Mouse (Mus musculus): Measurements from ENCODE around the gene Hsp90aa1.
"Not testable (repeated sequence)": the region's sequence is repeated elsewhere in the genome, so short reads cannot be mapped to it uniquely, and the experiment has no call there.

Gene Hsp90aa1

GRCm38 (mm10) chr12:110702556-110702955, at the start of gene Hsp90aa1:
TSS of gene Hsp90aa1 (minus strand) at chr12:110702728.
- no peak for DNase-seq (ENCODE audit: inconsistent ontology term)

DNA sequence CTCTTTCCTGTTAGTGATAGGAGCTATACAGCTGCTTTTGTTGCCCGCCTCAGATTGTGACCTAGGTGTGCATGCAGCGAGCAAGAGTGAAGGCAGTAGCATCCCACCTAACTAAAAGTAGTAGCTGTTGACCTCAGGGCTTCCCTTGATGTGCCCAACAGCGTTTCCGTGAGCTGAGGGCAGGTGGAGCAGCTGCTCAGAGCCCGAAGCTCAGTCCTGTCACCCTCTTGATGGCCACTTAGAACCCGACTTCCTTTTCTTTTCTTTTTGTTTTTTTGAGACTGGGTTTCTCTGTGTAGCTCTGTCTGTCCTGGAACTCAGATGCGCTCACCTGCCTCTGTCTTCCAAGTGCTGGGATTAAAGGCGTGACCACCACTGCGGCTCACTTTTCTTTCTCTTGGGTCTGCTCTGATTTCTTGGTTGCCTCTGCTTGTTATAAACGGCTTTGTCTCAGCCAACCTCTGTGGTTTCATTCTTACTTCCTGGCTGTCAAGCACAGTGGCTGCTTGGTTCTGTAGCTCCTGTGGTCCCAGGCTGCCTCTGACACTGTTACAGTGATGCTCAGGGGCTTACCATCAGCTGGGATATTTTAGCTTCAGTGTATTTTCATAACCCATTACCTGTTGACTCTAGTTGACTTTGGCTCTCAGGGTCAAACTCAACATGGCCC, 48.4 kb upstream of the Hsp90aa1 start:
- no peak for DNase-seq (ENCODE audit: inconsistent ontology term)

DNA sequence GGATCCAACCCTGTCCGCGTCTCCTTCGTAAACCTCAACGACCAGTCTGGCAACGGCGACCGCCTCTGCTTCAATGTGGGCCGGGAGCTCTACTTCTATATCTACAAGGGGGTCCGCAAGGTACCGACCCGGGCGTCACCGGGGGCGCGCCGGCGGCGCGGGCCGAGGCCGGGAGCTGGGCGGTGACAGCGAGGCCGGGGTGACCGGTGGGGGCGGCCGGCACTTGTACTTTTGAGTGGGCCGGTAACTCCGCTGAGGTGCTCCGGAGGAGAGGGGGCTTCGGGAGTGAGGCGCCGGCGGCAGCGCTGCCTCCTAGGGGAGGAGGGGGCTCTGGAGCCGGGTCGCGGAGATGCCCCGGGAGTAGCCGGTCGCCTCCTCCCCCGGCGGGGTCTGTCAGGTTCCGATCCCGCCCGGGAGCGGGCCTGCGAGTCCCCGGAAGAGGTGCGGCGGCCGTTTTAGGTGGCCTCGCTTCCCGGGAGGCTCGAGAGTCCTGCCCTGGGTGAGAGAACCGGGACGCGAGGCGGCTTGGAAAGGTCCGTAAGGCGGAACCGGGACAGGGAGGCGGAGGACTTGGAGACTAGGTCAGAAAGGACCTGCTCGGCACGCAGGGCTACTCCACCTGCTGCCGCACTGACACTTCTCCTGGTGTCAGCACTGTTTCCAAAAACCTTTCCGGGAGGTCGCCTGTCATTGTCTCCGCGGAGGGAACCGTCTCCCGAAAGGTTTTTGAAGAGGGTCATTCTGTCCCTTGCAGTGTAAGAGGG, 35.8 kb upstream of the Hsp90aa1 start:
- peak; percentile 36 for DNase-seq (ENCODE audit: inconsistent ontology term)

- peak; percentile 98 for DNase-seq (ENCODE audit: inconsistent ontology term)
Observed at GRCm38 (mm10) chr12:110737170-110738157, 34.9 kb upstream of the Hsp90aa1 start, which contains the start of gene Wdr20. TSS of gene Wdr20 (plus strand) at chr12:110737944.

DNA sequence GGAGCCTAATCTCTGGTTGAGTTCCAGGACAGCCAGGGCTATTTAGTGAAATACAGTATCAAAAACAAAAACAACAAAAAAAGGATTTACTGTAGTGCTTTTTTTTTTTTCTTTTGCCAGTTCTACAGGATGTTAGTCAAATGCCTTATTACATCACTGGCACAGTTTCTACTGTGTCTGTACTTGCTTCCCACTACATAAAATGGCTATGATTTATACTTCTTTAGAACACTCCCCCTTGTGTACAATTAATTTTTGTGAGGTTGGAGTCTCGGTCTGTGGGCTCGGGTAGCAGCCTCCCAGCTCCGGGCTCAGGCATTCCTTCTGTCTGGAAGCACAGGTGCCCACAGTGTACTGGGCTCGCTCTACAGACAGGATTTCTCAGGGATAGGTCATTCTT, 34.1 kb upstream of the Hsp90aa1 start:
- DNase-seq (ENCODE audit: inconsistent ontology term): no peak

DNA sequence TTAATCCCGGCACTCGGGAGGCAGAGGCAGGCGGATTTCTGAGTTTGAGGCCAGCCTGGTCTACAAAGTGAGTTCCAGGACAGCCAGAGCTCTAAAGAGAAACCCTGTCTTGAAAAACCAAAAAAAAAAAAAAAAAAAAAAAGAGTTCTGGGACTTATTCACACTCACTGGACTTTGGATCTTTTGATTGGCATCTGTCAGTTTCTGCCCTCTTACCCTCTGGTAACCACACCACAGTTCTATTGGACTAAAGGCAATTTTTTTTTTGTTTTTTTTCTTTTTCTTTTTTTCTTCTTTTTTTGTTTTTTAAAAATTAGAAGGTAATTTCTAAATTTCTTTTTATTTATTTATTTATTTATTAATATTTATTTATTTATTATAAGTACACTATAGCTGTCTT, 30.7 kb upstream of the Hsp90aa1 start:
- not testable (repeated sequence) for DNase-seq (ENCODE audit: inconsistent ontology term)

DNA sequence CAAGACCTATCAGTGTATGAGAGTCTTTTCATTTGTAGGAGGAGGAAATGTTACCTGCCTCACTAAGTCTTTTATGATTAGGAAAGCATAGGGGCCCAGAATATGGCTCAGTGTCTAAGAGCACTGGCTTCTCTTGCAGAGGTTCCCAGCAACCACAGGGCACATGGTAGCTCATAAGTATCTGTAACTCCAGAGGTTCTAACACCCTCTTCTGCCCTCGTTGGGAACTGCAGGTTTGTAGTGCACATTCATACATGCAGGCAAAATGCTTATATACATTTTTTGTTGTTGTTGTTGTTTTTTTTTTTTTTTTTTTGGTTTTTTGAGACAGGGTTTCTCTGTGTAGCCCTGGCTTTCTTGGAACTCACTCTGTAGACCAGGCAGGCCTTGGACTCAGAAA, 23.9 kb upstream of the Hsp90aa1 start:
- DNase-seq (ENCODE audit: inconsistent ontology term): no peak

DNA sequence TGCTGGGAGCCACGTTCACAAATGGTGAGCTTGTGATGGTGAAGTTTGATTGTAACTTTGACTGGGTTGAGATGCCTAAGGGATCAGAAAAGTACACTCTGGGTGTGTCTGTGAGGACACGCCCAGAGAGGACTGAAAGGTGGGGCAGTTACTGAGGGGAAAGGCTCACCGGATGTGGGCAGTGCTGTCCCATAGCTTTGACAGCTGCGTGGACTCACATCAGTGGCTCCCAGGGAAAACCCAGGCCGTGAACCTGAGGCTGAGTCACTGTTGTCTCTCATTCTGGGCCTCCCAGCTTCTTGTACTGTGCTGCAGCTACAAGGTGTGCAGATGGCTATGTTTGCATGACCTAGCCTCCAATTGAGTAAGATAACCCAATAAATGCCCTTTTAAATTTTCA, 23.0 kb upstream of the Hsp90aa1 start:
- no peak for DNase-seq (ENCODE audit: inconsistent ontology term)

DNA sequence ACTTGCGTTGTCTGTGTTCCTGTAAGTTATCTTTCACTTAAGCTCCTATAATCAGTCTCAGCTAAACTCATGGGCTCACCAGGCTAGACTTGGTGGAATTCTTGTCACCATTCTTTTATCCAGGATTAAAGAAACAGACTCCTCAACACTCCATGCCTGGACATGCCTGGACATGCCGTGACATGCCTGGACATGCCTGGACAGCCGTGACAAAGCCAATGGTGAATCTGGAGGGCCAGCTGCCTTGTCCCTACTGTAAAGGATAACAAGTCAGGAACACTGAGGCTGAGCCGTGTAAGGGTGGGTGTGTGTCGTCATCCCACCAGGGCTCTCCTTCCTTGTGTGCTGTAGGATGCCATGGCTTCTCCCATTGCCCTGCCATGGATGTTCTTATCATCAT, 22.5 kb upstream of the Hsp90aa1 start:
- no peak for DNase-seq (ENCODE audit: inconsistent ontology term)

- no peak for DNase-seq (ENCODE audit: inconsistent ontology term)
Observed at GRCm38 (mm10) chr12:110716004-110716403, 13.5 kb upstream of the Hsp90aa1 start.

- DNase-seq (ENCODE audit: inconsistent ontology term): no peak
Observed at GRCm38 (mm10) chr12:110714215-110714614, 11.7 kb upstream of the Hsp90aa1 start.

DNA sequence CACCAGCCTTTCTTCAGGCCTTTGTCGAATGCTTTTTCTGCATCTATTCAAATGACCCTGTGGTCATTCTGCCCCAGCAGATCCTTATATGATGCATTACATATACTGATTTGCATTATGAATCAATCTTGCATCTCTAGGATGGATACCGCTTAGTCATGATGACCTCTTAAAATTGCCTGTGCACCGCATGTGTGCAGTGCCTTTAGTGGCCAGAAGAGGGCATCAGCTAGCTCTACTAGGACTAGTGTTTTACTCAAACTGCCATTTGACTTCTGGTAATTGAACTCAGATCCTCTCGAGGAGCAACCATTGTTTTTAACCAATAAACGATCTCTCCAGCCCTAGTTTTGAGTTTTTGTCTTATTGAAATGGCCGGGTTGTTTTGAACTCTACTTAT, 11.3 kb upstream of the Hsp90aa1 start:
- no peak for DNase-seq (ENCODE audit: inconsistent ontology term)

DNA sequence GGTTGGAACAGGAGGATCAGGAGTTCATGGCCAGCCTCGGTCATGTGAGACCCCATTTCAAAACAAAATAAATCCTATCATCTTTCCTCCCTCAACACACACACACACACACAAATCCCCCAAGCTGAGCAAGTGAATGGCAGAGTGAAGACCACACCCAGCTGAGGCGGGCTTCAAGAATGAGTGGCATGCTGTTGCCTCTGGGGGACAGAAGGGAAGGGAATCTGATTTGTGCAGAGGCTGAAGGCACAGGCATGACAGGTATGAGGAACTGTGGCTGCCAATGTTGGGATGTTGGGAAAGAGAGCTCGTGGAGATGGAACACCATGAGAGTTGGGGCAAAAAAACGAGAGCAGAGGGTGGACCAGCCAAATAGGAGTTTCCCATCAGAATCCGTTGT, 8.7 kb upstream of the Hsp90aa1 start:
- no peak for DNase-seq (ENCODE audit: inconsistent ontology term)

GRCm38 (mm10) chr12:110707451-110707850, 4.9 kb upstream of the Hsp90aa1 start:
- DNase-seq (ENCODE audit: inconsistent ontology term): no peak

DNA sequence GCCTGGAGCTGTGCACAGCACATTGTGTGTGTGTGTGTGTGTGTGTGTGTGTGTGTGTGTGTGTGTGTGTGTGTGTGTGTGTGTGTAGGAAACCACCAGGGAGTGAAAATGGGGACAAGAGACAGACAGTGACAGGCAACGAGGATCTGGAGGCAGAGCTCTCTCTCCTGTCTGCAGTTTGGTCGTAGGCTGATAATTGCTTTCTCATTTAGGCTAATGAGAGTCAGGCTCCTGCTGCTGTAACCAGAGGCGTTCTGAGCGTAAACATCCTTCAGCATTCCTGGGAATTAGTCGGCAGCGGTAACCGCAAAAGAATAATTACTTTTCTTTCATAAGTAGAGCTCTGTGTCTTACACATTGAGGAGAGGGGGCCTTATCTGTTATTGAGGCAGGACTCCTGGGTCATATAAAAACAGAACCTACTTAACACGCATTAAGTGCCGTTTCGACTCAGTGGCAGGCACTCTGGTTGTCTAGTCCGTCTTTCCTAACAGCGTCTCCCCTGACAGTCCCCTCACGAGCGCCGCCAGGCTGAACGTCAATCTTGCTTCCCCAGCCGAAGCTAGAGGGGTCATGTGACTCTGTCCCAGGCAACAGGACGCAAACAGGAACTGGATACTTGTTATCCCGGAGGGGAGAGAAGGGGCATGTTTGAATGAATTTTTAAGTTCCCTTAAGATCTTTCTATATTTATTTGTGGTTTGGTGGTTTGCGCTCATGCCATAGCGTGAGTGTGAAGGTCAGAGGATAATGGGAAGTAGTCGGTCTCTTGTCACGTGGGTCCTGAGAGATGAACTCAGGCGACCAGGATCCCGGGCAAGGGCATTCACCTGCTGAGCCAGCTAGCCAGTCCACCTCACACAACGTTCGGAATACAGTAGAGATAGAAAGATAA, 4.1 kb upstream of the Hsp90aa1 start:
- peak; percentile 90 for DNase-seq (ENCODE audit: inconsistent ontology term)

DNA sequence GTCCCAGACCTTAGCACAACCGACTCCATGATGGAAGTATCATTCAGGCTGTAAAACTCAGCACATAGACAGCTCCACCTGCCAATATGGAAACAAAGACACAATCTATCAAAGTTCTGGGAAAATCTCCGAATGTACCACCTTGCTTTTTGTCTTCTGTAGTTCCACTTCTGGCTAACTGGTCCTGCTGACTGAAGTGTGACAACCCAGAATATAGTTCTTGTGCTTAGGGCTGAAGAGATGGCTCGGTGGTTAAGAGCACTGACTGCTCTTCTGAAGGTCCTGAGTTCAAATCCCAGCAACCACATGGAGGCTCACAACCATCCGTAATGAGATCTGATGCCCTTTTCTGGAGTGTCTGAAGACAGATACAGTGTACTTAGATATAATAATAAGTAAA, 2.9 kb upstream of the Hsp90aa1 start:
- DNase-seq (ENCODE audit: inconsistent ontology term): not testable (repeated sequence)

DNA sequence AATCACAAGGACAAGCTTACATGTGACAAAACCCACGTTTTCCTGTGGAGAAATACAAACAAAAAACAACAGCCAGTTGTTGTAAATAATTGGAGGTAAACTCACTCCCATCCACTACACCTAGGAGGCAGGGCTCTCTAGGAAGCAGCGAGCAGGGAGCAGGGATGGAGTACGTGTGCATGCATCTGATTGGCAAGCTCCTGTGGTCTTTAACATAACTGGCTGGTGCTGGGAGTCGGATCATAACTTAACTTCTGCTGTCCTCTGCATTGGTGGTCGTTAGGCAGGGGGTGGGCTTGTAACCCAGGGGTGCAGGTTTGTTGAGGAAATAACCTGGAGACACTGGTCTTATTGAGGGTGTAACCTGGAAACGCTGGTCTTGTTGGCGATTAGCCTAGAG, 1.2 kb upstream of the Hsp90aa1 start:
- no peak for DNase-seq (ENCODE audit: inconsistent ontology term)

- peak; percentile 88 for DNase-seq (ENCODE audit: inconsistent ontology term)
Observed at GRCm38 (mm10) chr12:110703008-110703471, 512 bp upstream of the Hsp90aa1 start.

DNA sequence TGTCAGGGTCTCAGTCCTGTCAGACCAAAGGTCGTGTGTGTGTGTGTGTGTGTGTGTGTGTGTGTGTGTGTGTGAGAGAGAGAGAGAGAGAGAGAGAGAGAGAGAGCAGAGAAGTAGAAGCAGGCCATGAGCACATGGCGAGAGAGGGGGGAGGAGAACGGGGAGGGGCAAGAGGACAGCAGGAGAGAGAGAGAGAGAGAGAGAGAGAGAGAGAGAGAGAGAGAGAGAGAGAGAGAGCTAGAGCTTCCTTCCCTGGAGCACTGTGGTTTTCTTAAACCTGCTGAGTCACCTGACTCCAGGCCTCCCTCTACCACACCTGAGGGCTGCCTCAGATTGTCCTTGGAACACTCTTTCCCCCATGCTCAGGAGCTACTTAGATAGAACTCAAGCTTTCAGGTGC, 1.2 kb downstream of the Hsp90aa1 start:
- DNase-seq (ENCODE audit: inconsistent ontology term): not testable (repeated sequence)

DNA sequence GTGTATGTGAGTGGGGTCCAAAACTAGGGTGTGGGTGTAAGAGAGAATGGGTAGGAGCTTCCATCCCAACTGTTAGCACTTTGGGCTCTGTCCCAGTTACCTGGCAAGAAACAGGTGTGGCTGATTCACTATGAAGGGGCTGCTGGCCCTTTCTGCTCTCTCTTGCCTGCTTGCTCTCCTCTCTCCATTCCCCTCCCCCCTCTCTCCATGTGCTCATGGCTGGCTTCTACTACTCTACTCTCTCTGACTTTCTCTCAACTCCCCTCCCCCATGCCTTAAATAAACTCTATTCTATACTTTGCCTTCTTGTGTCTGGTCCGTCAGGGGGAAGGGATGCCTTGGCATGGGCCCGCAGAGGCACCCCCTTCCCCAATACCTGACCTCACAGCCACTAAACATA, 1.8 kb downstream of the Hsp90aa1 start:
- DNase-seq (ENCODE audit: inconsistent ontology term): no peak

DNA sequence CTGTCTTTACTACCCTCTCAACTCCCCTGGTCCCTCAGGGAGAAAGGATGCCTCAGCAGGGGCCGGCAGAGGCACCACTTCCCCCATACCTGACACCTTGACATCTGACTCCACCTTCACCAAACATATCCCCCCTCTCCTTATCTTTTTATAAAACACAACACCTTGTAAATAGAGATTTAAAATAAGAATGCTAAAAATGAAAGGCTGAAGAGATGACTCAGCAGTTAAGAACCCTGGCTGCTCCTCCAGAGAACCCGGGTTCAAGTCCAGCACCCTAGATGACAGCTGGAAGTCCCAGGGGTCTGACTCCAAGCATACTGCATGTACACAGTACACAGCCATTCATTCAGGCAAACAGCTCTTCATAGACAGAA, 3.4 kb downstream of the Hsp90aa1 start:
- DNase-seq (ENCODE audit: inconsistent ontology term): no peak

Data from Muller cell, postnatal 12 days (primary cell).